Mouse (Mus musculus) liver, embryonic 13.5 days (tissue): ENCODE results near the gene Ddah1. TPM values are rescaled to one million over a fixed set of nuclear protein-coding genes. Genes with fewer than 3 reads are reported as not detected.

Source experiments
- ATAC-seq: fragments of 200-750 bp; cut with Nextera tagmentation; 2 replicates; pipeline ENCODE4 v1.8.0; 2017; ENCODE audit warnings: low read depth, mild to moderate bottlenecking, moderate number of reproducible peaks, moderate library complexity
- DNase-seq: peaks from one replicate; pipeline ENCODE4 v3.0.0; 2022
- H3K27ac ChIP-seq: fragments of 300-500 bp; sonication (generic); 2 replicates; pipeline ENCODE4 v1.5.1; 2015; ENCODE audit warnings: moderate library complexity, mild to moderate bottlenecking, inconsistent platforms
- H3K27me3 ChIP-seq: fragments of 300-500 bp; sonication (generic); 2 replicates; pipeline ENCODE4 v1.6.1; 2015; ENCODE audit warnings: mild to moderate bottlenecking, inconsistent platforms
- H3K36me3 ChIP-seq: fragments of 300-500 bp; sonication (generic); 2 replicates; pipeline ENCODE4 v1.6.1; 2015; ENCODE audit warnings: mild to moderate bottlenecking, inconsistent platforms
- H3K4me1 ChIP-seq: fragments of 300-500 bp; sonication (generic); replicated peaks from 2 replicates; pipeline ENCODE4 v1.6.1; 2015; ENCODE audit warnings: inconsistent platforms
- H3K4me2 ChIP-seq: fragments of 300-500 bp; sonication (generic); 2 replicates; pipeline ENCODE4 v1.6.1; 2015; ENCODE audit warnings: inconsistent platforms, mild to moderate bottlenecking, moderate library complexity
- H3K4me3 ChIP-seq: fragments of 300-500 bp; sonication (generic); replicated peaks from 2 replicates; pipeline ENCODE4 v1.5.1; 2015; ENCODE audit warnings: mild to moderate bottlenecking, inconsistent platforms
- H3K9ac ChIP-seq: fragments of 300-500 bp; sonication (generic); 2 replicates; pipeline ENCODE4 v1.6.1; 2015; ENCODE audit warnings: mild to moderate bottlenecking, inconsistent platforms
- H3K9me3 ChIP-seq: fragments of 300-500 bp; sonication (generic); replicated peaks from 2 replicates; pipeline ENCODE4 v1.6.1; 2016; ENCODE audit warnings: inconsistent platforms
- WGBS: fragments of 180-500 bp; shearing (Covaris S2); methylation state at CpG from one replicate; pipeline ENCODE4 v1.1.7; 2015; ENCODE audit not compliant: insufficient replicate concordance; 5-methylcytosine and 5-hydroxymethylcytosine counted together
- polyA plus RNA-seq: library from polyadenylated mRNA; unstranded; fragments of >200 nt; fragmentation: Nextera tagmentation; extraction: Ambion mirVana; gene quantifications from 2 replicates; pipeline ENCODE4 v1.2.1, GENCODE M21; 2015

The Ddah1 gene
- polyA plus RNA-seq, result 37.6 and 39.3 TPM in 2 replicates

DNA sequence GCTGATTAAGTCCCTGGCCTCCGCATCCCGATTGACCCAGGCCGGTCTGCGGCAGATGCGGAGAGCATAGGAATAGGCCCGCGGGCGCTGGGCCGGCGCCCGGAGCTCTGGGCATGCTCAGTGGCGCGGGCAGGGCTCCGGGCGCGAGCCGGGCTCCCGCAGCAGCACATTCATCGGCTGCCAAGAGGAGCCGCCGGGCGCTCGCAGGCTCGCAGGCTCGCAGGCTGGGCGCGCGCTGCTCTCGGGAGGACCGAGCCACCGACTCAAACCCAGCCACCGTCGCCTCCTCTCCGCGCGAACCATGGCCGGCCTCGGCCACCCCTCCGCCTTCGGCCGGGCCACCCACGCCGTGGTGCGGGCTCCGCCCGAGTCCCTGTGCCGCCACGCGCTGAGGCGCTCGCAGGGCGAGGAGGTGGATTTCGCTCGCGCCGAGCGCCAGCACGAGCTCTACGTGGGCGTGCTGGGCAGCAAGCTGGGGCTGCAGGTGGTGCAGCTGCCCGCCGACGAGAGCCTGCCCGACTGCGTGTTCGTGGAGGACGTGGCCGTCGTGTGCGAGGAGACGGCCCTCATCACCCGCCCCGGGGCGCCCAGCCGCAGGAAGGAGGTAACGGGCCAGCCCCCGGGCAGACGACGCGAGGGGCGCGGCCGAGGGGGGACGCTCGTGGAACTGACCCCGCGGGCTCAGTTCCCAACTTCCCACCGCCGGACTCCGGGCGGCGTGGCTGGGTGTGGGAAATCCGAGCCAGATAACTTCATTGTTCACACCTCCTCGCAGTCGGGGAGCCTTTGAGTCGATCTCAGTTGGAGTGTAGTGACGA lies at the start of gene Ddah1:
Gene Ddah1 (plus strand): TSS at position 115 of the 818 bp plus-strand sequence.
- ATAC-seq (peak; percentile 75), DNase-seq (peak; percentile 31)
- Histone ChIP-seq H3K9me3 (no peaks in the 10 kb centered on the region), H3K9ac (peak within 1 kb of the TSS; percentile 74), H3K36me3 (no peaks in the 10 kb centered on the region), H3K27me3 (peaks cover 36% of the 10 kb centered on the region), H3K4me1 (peaks cover 46% of the 10 kb centered on the region), H3K27ac (peak within 1 kb of the TSS; percentile 66), H3K4me3 (peak within 1 kb of the TSS; percentile 65), H3K4me2 (peak within 1 kb of the TSS; percentile 89)
- under 1% methylated on average over 97 of the region's 97 CpGs for whole genome bisulfite sequencing

DNA sequence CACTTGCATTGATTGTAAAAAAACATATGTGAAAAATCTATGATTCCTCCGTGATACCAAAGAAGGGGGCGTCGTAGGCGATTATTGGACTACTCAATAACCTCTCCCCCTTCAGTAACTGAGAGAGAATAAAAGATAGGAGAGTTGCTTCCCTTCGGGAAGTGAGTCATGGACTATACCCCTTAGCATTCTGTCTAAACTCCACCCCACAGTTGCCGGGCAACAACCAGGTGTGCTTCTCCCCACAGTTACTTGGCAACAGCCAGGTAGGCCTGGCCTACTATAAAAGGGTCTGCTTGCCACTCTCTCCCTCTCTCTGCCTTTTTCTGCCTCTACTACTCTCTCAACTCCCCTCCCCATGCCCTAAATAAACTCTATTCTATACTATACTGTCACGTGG lies 42.6 kb upstream of the Ddah1 start:
- H3K9ac ChIP-seq, result no peak overlapping the region
- DNase-seq (no peak), ATAC-seq (no peak)
- no peaks in the 10 kb centered on the region for H3K36me3 ChIP-seq
- no peak overlapping the region for H3K4me3 ChIP-seq
- H3K9me3 ChIP-seq, result no peaks in the 10 kb centered on the region
- no peak overlapping the region for H3K4me2 ChIP-seq
- H3K27ac ChIP-seq, result no peak overlapping the region
- 72% methylated on average over 7 of the region's 7 CpGs for WGBS
- H3K27me3 ChIP-seq, result no peaks in the 10 kb centered on the region
- no peaks in the 10 kb centered on the region for H3K4me1 ChIP-seq

DNA sequence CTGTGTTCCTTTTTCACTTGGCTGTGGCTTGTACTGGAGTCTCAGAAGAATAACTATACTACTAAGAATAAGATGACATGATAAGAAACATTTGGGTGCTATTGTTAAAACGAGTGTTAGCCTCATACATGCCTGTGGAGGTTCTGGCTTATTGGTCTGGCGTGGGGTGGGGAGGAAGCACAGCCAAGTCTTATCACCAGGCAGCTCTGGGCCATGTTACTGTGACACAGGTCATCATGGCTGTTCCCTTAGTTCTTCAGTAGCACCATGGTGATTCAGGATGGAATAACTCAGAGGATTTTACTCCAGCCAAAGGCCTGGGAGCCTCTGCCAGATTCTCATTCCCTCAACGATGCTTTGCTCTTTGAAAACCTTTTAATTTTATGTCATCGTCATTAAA lies 38.8 kb upstream of the Ddah1 start:
- DNase-seq, result no peak
- no peaks in the 10 kb centered on the region for H3K36me3 ChIP-seq
- no peak for ATAC-seq
- H3K27me3 ChIP-seq, result no peaks in the 10 kb centered on the region
- H3K9ac ChIP-seq, result no peak overlapping the region
- no peak overlapping the region for H3K4me2 ChIP-seq
- no peak overlapping the region for H3K27ac ChIP-seq
- 54% methylated on average over 4 of the region's 4 CpGs for WGBS
- H3K9me3 ChIP-seq, result no peaks in the 10 kb centered on the region
- no peaks in the 10 kb centered on the region for H3K4me1 ChIP-seq
- H3K4me3 ChIP-seq, result no peak overlapping the region

- Histone ChIP-seq H3K36me3 (no peaks in the 10 kb centered on the region), H3K4me1 (0 out of 2 replicates have a peak, but pooled peaks cover 3% of the 10 kb centered on the region), H3K9ac (no peak overlapping the region), H3K27me3 (no peaks in the 10 kb centered on the region), H3K27ac (no peak overlapping the region), H3K9me3 (no peaks in the 10 kb centered on the region), H3K4me3 (no peak overlapping the region), H3K4me2 (no peak overlapping the region)
- DNase-seq (no peak), ATAC-seq (no peak)
- WGBS, result 54% methylated on average over 8 of the region's 8 CpGs
Measured at GRCm38 (mm10) chr3:145725078-145725477, 33.4 kb upstream of the Ddah1 start.

DNA sequence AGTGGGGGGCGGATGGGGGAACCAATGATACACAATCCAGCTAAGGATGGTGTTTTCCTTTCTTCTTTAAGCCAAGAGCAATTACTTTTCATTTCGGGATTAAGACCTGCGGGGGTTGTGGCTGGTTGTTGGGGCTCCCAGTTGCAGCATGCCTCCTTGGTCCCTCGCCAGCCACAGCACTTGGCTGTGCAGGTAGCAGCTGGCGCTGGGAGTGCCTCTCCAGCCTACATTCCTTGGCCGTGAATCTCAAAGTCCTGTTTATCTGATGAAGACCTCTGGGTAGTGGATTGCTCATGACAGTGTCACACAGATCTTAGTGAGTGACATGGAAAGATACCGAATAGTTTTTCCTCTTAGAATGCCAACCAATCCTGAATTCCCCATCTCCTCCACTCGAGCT lies 30.1 kb upstream of the Ddah1 start:
- 0 out of 2 replicates have a peak, but pooled peaks cover 4% of the 10 kb centered on the region for H3K4me1 ChIP-seq
- 59% methylated on average over 8 of the region's 8 CpGs for WGBS
- H3K27me3 ChIP-seq, result no peaks in the 10 kb centered on the region
- no peaks in the 10 kb centered on the region for H3K36me3 ChIP-seq
- H3K4me2 ChIP-seq, result no peak overlapping the region
- H3K27ac ChIP-seq, result no peak overlapping the region
- no peak for ATAC-seq
- no peak overlapping the region for H3K4me3 ChIP-seq
- no peak overlapping the region for H3K9ac ChIP-seq
- DNase-seq, result no peak
- H3K9me3 ChIP-seq, result no peaks in the 10 kb centered on the region

GRCm38 (mm10) chr3:145729531-145729930 lies 28.9 kb upstream of the Ddah1 start:
- H3K27ac ChIP-seq, result no peak overlapping the region
- no peaks in the 10 kb centered on the region for H3K27me3 ChIP-seq
- 0 out of 2 replicates have a peak, but pooled peaks cover 4% of the 10 kb centered on the region for H3K4me1 ChIP-seq
- DNase-seq (no peak), ATAC-seq (no peak)
- H3K9ac ChIP-seq, result no peak overlapping the region
- no peaks in the 10 kb centered on the region for H3K36me3 ChIP-seq
- WGBS, result 41% methylated on average over 4 of the region's 4 CpGs
- no peak overlapping the region for H3K4me2 ChIP-seq
- H3K9me3 ChIP-seq, result no peaks in the 10 kb centered on the region
- H3K4me3 ChIP-seq, result no peak overlapping the region

GRCm38 (mm10) chr3:145730092-145730491 lies 28.4 kb upstream of the Ddah1 start:
- no peak overlapping the region for H3K9ac ChIP-seq
- H3K27ac ChIP-seq, result no peak overlapping the region
- 0 out of 2 replicates have a peak, but pooled peaks cover 4% of the 10 kb centered on the region for H3K4me1 ChIP-seq
- H3K27me3 ChIP-seq, result no peaks in the 10 kb centered on the region
- no peak overlapping the region for H3K4me3 ChIP-seq
- H3K4me2 ChIP-seq, result no peak overlapping the region
- DNase-seq, result no peak
- H3K36me3 ChIP-seq, result no peaks in the 10 kb centered on the region
- no peaks in the 10 kb centered on the region for H3K9me3 ChIP-seq
- no peak for ATAC-seq
- WGBS, result 29% methylated on average over 3 of the region's 3 CpGs

DNA sequence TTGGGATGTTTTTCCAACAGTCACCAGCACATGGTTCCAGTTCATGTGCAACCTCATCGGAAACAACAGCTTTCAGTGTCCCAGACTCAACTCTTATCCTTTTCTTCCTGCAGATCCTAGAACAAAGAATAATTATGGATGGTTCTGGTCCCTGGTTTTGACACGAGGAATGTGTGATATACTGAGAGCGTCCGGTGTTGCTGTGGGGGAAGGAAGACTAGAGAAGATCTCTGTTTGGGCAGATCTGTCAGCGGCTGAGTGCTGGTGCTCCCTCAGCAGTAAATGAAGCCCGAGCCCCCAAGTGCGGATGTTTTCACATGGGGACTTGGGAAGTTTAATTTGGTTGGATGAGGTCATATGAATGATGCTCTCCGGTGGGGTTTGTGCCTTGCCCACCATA lies 23.6 kb upstream of the Ddah1 start:
- Histone ChIP-seq H3K36me3 (no peaks in the 10 kb centered on the region), H3K4me2 (no peak overlapping the region), H3K4me1 (peaks cover 22% of the 10 kb centered on the region), H3K27ac (no peak overlapping the region), H3K27me3 (no peaks in the 10 kb centered on the region), H3K4me3 (no peak overlapping the region), H3K9ac (no peak overlapping the region), H3K9me3 (no peaks in the 10 kb centered on the region)
- ATAC-seq, result no peak
- DNase-seq, result no peak
- WGBS, result 67% methylated on average over 8 of the region's 8 CpGs

- H3K27me3 ChIP-seq, result no peaks in the 10 kb centered on the region
- DNase-seq (no peak), ATAC-seq (no peak)
- H3K4me3 ChIP-seq, result no peak overlapping the region
- no peak overlapping the region for H3K9ac ChIP-seq
- H3K4me1 ChIP-seq, result peaks cover 24% of the 10 kb centered on the region
- no peaks in the 10 kb centered on the region for H3K36me3 ChIP-seq
- no peaks in the 10 kb centered on the region for H3K9me3 ChIP-seq
- 59% methylated on average over 5 of the region's 5 CpGs for WGBS
- H3K4me2 ChIP-seq, result no peak overlapping the region
- no peak overlapping the region for H3K27ac ChIP-seq
Measured at GRCm38 (mm10) chr3:145736562-145736961, 21.9 kb upstream of the Ddah1 start.

DNA sequence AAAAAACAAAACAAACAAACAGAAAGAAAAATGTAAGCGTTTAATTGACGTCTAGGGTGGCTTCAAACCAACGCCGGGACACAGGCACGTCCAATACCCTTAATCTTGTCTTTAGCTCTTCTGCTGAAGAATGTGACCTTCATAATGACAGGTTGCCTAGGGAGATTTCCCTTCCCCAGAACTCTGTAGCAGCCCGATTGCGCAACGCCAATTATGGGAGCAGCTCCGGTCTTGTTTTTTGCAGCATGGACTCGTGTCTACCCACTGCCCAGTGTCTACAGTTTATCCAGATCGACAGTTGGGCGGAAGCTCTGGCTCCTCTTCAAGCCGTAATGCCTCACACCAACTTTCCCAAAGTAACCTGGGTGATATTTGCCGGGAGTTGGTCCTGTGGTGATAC lies 19.8 kb upstream of the Ddah1 start:
- Histone ChIP-seq H3K27ac (no peak overlapping the region), H3K4me2 (0 out of 2 replicates have a peak overlapping the region, but pooled peaks have one; percentile 4), H3K9ac (no peak overlapping the region), H3K27me3 (no peaks in the 10 kb centered on the region), H3K4me1 (peaks cover 24% of the 10 kb centered on the region), H3K36me3 (no peaks in the 10 kb centered on the region), H3K4me3 (no peak overlapping the region), H3K9me3 (no peaks in the 10 kb centered on the region)
- WGBS, result 55% methylated on average over 14 of the region's 14 CpGs
- 0 out of 2 replicates have a peak, but pooled peaks have one; percentile 9 for ATAC-seq
- DNase-seq, result no peak

DNA sequence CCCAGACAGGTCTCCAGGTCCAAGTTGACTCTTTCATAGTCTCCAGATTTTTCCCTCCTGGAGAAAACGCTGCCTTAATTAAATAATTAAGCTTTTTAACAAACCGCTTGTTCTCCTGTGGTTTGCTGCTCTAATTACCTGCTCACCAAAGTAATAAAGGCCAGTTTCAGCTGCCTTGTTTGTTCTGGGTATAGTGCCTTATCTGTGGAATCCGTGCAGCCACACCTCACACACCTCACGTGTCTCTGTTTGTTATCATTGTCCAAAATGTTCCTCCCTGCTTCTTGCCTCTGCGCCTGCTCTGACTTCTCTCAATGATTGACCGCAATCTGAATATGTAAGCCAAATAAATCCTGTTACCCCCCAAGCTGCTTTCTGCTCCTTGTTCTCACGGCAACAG lies 18.6 kb upstream of the Ddah1 start:
- H3K4me2 ChIP-seq, result no peak overlapping the region
- 42% methylated on average over 7 of the region's 7 CpGs for WGBS
- no peak for ATAC-seq

DNA sequence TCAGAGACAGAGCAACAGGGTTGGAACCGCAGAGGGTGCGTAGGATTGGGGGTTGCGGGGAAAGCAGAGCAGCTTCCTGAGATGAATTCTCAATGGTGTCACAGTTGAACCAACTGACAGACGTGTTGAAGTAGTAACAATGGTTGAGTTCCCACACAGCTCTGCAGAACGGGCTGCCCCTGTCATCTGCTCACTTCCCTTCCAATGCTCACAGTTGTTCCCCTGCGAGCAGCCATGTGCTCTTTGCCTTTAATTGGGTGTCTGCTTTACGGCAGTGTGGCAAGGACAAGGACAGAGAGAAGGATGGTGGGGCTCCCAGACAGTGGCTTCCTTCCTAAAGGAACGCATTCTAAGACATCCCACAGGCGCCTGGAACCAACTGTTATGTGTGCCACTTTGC lies 15.4 kb upstream of the Ddah1 start:
- Histone ChIP-seq H3K27ac (no peak overlapping the region), H3K27me3 (no peaks in the 10 kb centered on the region), H3K9me3 (no peaks in the 10 kb centered on the region), H3K36me3 (no peaks in the 10 kb centered on the region), H3K4me2 (no peak overlapping the region), H3K4me1 (peaks cover 19% of the 10 kb centered on the region), H3K9ac (no peak overlapping the region), H3K4me3 (no peak overlapping the region)
- WGBS, result 38% methylated on average over 9 of the region's 9 CpGs
- ATAC-seq (no peak), DNase-seq (no peak)

More for the DNA sequence above, 18.6 kb upstream of the Ddah1 start:
- H3K27me3 ChIP-seq, result no peaks in the 10 kb centered on the region
- no peak overlapping the region for H3K4me3 ChIP-seq
- H3K9ac ChIP-seq, result no peak overlapping the region
- DNase-seq, result no peak
- peaks cover 24% of the 10 kb centered on the region for H3K4me1 ChIP-seq
- no peaks in the 10 kb centered on the region for H3K36me3 ChIP-seq
- no peaks in the 10 kb centered on the region for H3K9me3 ChIP-seq
- no peak overlapping the region for H3K27ac ChIP-seq
